In genomic region chr5:81518720-81519496, GRCm38 (mm10) we compare ENCODE assay signal across 8 mouse cellular contexts.
DNase-seq lines count a peak whose midpoint lies in the region; ATAC-seq and TF ChIP-seq lines count a peak whose summit lies in the region.

No protein-coding gene starts in this region.

- DNase-seq in layer of hippocampus, adult 2 months (ENCODE audit: low spot score in 2 of 2) = no peak
- no peak for DNase-seq in layer of hippocampus, postnatal 10 days (ENCODE audit: low spot score in 2 of 2)
- no peak for DNase-seq in hindbrain, postnatal 0 days (ENCODE audit: low spot score)
- no peak for DNase-seq in c-Kit-positive CD71-positive TER-119-positive erythroid progenitor cells, embryonic 14.5 days (ENCODE audit: low spot score)
- DNase-seq in left cerebral cortex, postnatal 14 days (ENCODE audit: low spot score in 2 of 2) = no peak

- ATAC-seq in forebrain, embryonic 12.5 days (ENCODE audit: low FRiP score) = peak; percentile 51; the same call in 1 of the 2 replicates
- ATAC-seq in hindbrain, postnatal 0 days = no peak
- peak; percentile 39; the same call in 1 of the 2 replicates for ATAC-seq in neural tube, embryonic 12.5 days (ENCODE audit: low FRiP score, low read depth)
- ATAC-seq in granulocyte monocyte progenitor cell, adult 5-6 weeks (replicated peaks; ENCODE audit: poor library complexity, severe bottlenecking) = no peak

- 19% methylated on average over 5 of the region's 5 CpGs for WGBS in forebrain, embryonic 12.5 days
- 36% methylated on average over 5 of the region's 5 CpGs for WGBS in hindbrain, postnatal 0 days
- 36% methylated on average over 5 of the region's 5 CpGs for WGBS in neural tube, embryonic 12.5 days

- H3K4me3 ChIP-seq in layer of hippocampus, adult 2 months = no peak overlapping the region; the same call in 1 of the 2 replicates
- H3K4me3 ChIP-seq in forebrain, embryonic 12.5 days (replicated peaks) = no peak overlapping the region
- no peak overlapping the region for H3K4me3 ChIP-seq in hindbrain, postnatal 0 days (ENCODE audit: low read length)
- no peak overlapping the region for H3K4me3 ChIP-seq in neural tube, embryonic 12.5 days

- H3K27me3 ChIP-seq in forebrain, embryonic 12.5 days = no peaks in the 10 kb centered on the region
- no peaks in the 10 kb centered on the region for H3K27me3 ChIP-seq in hindbrain, postnatal 0 days (ENCODE audit: insufficient read depth, low read length)
- H3K27me3 ChIP-seq in neural tube, embryonic 12.5 days (replicated peaks) = no peaks in the 10 kb centered on the region

- no peaks in the 10 kb centered on the region for H3K36me3 ChIP-seq in forebrain, embryonic 12.5 days (replicated peaks)
- H3K36me3 ChIP-seq in hindbrain, postnatal 0 days (ENCODE audit: insufficient read depth, low read length) = no peaks in the 10 kb centered on the region
- no peaks in the 10 kb centered on the region for H3K36me3 ChIP-seq in neural tube, embryonic 12.5 days

- no peak for TF ChIP-seq CTCF in layer of hippocampus, adult 2 months (conservative IDR thresholded peaks at IDR 0.05)
- no peak for TF ChIP-seq CTCF in hindbrain, postnatal 0 days (IDR thresholded peaks at IDR 0.05; ENCODE audit: low read depth)

- no peaks in the 10 kb centered on the region for H3K9me3 ChIP-seq in forebrain, embryonic 12.5 days
- H3K9me3 ChIP-seq in hindbrain, postnatal 0 days (ENCODE audit: low read length) = no peaks in the 10 kb centered on the region
- no peaks in the 10 kb centered on the region for H3K9me3 ChIP-seq in neural tube, embryonic 12.5 days

- H3K4me2 ChIP-seq in forebrain, embryonic 12.5 days = peak overlapping the region; percentile 34
- H3K4me2 ChIP-seq in hindbrain, postnatal 0 days (ENCODE audit: low read depth, low read length) = peak overlapping the region; percentile 41
- peak overlapping the region; percentile 34; the same call in 1 of the 2 replicates for H3K4me2 ChIP-seq in neural tube, embryonic 12.5 days (replicated peaks)

- no peak overlapping the region for H3K9ac ChIP-seq in forebrain, embryonic 12.5 days
- no peak overlapping the region for H3K9ac ChIP-seq in hindbrain, postnatal 0 days (replicated peaks; ENCODE audit: low read length)
- H3K9ac ChIP-seq in neural tube, embryonic 12.5 days = no peak overlapping the region

- intact Hi-C loops in left cerebral cortex, postnatal 14 days (cut with DNase I) = no loop called here

- H3K27ac ChIP-seq in layer of hippocampus, adult 2 months = peak overlapping the region; percentile 69; the same call in 1 of the 2 replicates
- peak overlapping the region; percentile 59; the same call in 1 of the 2 replicates for H3K27ac ChIP-seq in forebrain, embryonic 12.5 days
- H3K27ac ChIP-seq in hindbrain, postnatal 0 days = no peak overlapping the region
- no peak overlapping the region for H3K27ac ChIP-seq in neural tube, embryonic 12.5 days

- H3K4me1 ChIP-seq in forebrain, embryonic 12.5 days = peaks cover 19% of the 10 kb centered on the region
- 0 out of 2 replicates have a peak, but pooled peaks cover 9% of the 10 kb centered on the region for H3K4me1 ChIP-seq in hindbrain, postnatal 0 days (ENCODE audit: insufficient read depth, low read length)
- H3K4me1 ChIP-seq in neural tube, embryonic 12.5 days = peaks cover 17% of the 10 kb centered on the region; the same call in 1 of the 2 replicates

Comparison
In these comparisons a context has a peak if more than half of its experiments do, and no peak if none do; other contexts are left out.
1. H3K27ac ChIP-seq: peak in layer of hippocampus, adult 2 months (single experiment) and forebrain, embryonic 12.5 days (single experiment); none in hindbrain, postnatal 0 days (single experiment) and neural tube, embryonic 12.5 days (single experiment).
2. ATAC-seq: peak in forebrain, embryonic 12.5 days (single experiment) and neural tube, embryonic 12.5 days (single experiment); none in hindbrain, postnatal 0 days (single experiment) and granulocyte monocyte progenitor cell, adult 5-6 weeks (single experiment).
3. Peak in every context shown above with its lines, with median percentiles within 50 percentile points of each other: H3K4me2 ChIP-seq.